Mouse (Mus musculus) myocyte (in vitro differentiated cells): ENCODE results near the gene Arl2bp.

Source experiments
- MAX ChIP-seq: IDR thresholded peaks from one replicate; pipeline ENCODE4 v1.6.1; 2011; ENCODE audit warnings: low read depth, mild to moderate bottlenecking, control low read depth
- MYOG ChIP-seq, 3 experiments: IDR thresholded peaks; one replicate each; pipeline ENCODE4 v1.6.1; 2011; ENCODE audit warnings: control low read depth in 2 of 3, low read depth in 2 of 3, mild to moderate bottlenecking in 2 of 3; ENCODE audit not compliant: insufficient read length in 2 of 3, control insufficient read depth in 1 of 3, insufficient read depth in 1 of 3
- POLR2A ChIP-seq: IDR thresholded peaks from one replicate; pipeline ENCODE4 v1.6.1; 2011; ENCODE audit warnings: low read depth, mild to moderate bottlenecking, control low read depth, moderate library complexity; ENCODE audit not compliant: insufficient read length
- POLR2AphosphoS2 ChIP-seq: IDR thresholded peaks from one replicate; pipeline ENCODE4 v1.6.1; 2011; ENCODE audit warnings: low read depth, control low read depth; ENCODE audit not compliant: insufficient read length
- TCF12 ChIP-seq: IDR thresholded peaks from one replicate; pipeline ENCODE4 v1.6.1; 2011; ENCODE audit warnings: mild to moderate bottlenecking, control low read depth; ENCODE audit not compliant: poor library complexity, insufficient read depth, severe bottlenecking
- USF1 ChIP-seq: IDR thresholded peaks from one replicate; pipeline ENCODE4 v1.6.1; 2011; ENCODE audit warnings: low read depth, mild to moderate bottlenecking, control low read depth, moderate library complexity

- TF ChIP-seq TCF12, result no peak
- no peak for TF ChIP-seq USF1
- TF ChIP-seq POLR2AphosphoS2, result no peak
- no peak for TF ChIP-seq MYOG (IDR thresholded peaks at IDR 0.05; ENCODE audit: control insufficient read depth in 1 of 3, insufficient read depth in 1 of 3, insufficient read length in 2 of 3, low read depth in 2 of 3)
- TF ChIP-seq MAX, result no peak
- TF ChIP-seq POLR2A, result no peak
Observed at GRCm38 (mm10) chr8:94715871-94716270, 49.5 kb downstream of the Arl2bp start.
